Mouse (Mus musculus) adrenal gland, postnatal 10 days (tissue): ENCODE results near the gene Rbsn. TPM values are rescaled to one million over a fixed set of nuclear protein-coding genes. Genes with fewer than 3 reads are reported as not detected.

Experiments used
- DNase-seq: peaks from one replicate; pipeline ENCODE4 v3.0.0; 2021; ENCODE audit warnings: mixed read lengths
- long read RNA-seq, 2 experiments: library from polyadenylated mRNA; stranded (forward); transcript quantifications; one replicate each; pipeline ENCODE4 v2.0.0; 2021
- total RNA-seq, 2 experiments: library from RNA; stranded (reverse); gene quantifications; 2 replicates each; pipeline ENCODE4 v1.2.3; 2021

Gene Rbsn
- 10 to 100 TPM; 20.0 to 21.7 TPM for total RNA-seq
- long read RNA-seq, experiment 1, full-length matches to known transcripts, result 8 of 15 reads
- long read RNA-seq, experiment 1, partial matches to known transcripts, result 1 of 15 reads
- long read RNA-seq, experiment 1, other reads (novel, unspliced or antisense), result 6 of 15 reads
- long read RNA-seq, experiment 2, full-length matches to known transcripts, result 11 of 17 reads
- long read RNA-seq, experiment 2, partial matches to known transcripts, result 0 of 17 reads
- long read RNA-seq, experiment 2, other reads (novel, unspliced or antisense), result 6 of 17 reads

GRCm38 (mm10) chr6:92214773-92215449 lies at the start of gene Rbsn:
TSS of gene Rbsn (minus strand) at chr6:92214925.
- peak; percentile 95 for DNase-seq

GRCm38 (mm10) chr6:92261162-92261843 lies 46.6 kb upstream of the Rbsn start:
- no peak for DNase-seq

- DNase-seq, result no peak
Observed at GRCm38 (mm10) chr6:92255346-92255745, 40.6 kb upstream of the Rbsn start.

GRCm38 (mm10) chr6:92253253-92253870 lies 38.6 kb upstream of the Rbsn start:
- no peak for DNase-seq

GRCm38 (mm10) chr6:92247215-92247919 lies 32.6 kb upstream of the Rbsn start:
- no peak for DNase-seq

GRCm38 (mm10) chr6:92246335-92246734 lies 31.6 kb upstream of the Rbsn start:
- DNase-seq, result no peak

GRCm38 (mm10) chr6:92244591-92244990 lies 29.9 kb upstream of the Rbsn start, which contains the start of gene Trh:
TSS of gene Trh (minus strand) at chr6:92244650.
- DNase-seq, result no peak

GRCm38 (mm10) chr6:92241178-92241906 lies 26.6 kb upstream of the Rbsn start:
- DNase-seq, result peak; percentile 72

GRCm38 (mm10) chr6:92235036-92235435 lies 20.3 kb upstream of the Rbsn start:
- DNase-seq, result no peak

GRCm38 (mm10) chr6:92231762-92232161 lies 17.0 kb upstream of the Rbsn start:
- no peak for DNase-seq

- DNase-seq, result no peak
Observed at GRCm38 (mm10) chr6:92231356-92231755, 16.6 kb upstream of the Rbsn start.

GRCm38 (mm10) chr6:92229586-92229985 lies 14.9 kb upstream of the Rbsn start:
- no peak for DNase-seq

GRCm38 (mm10) chr6:92229103-92229502 lies 14.4 kb upstream of the Rbsn start:
- no peak for DNase-seq

GRCm38 (mm10) chr6:92224981-92225380 lies 10.3 kb upstream of the Rbsn start:
- no peak for DNase-seq

GRCm38 (mm10) chr6:92222021-92222420 lies 7.3 kb upstream of the Rbsn start:
- no peak for DNase-seq

- DNase-seq, result no peak
Observed at GRCm38 (mm10) chr6:92221604-92222003, 6.9 kb upstream of the Rbsn start.

GRCm38 (mm10) chr6:92219445-92219844 lies 4.7 kb upstream of the Rbsn start:
- peak; percentile 64 for DNase-seq

GRCm38 (mm10) chr6:92214055-92214772 lies 511 bp downstream of the Rbsn start:
- DNase-seq, result peak; percentile 29

- DNase-seq, result no peak
Observed at GRCm38 (mm10) chr6:92199414-92199813, 15.3 kb downstream of the Rbsn start.

- no peak for DNase-seq
Observed at GRCm38 (mm10) chr6:92184178-92184577, 30.5 kb downstream of the Rbsn start.
